Mouse (Mus musculus): ENCODE measurements around the gene Gzmm.
A peak's percentile ranks its signal among the peaks of the same experiment; 100 is the strongest.

- TF ChIP-seq CTCF (IDR thresholded peaks at IDR 0.05; ENCODE audit: low read depth) (peak; percentile 67), EP300 (IDR thresholded peaks at IDR 0.05; ENCODE audit: low read depth) (no peak)
Measured at GRCm38 (mm10) chr10:79712029-79712428, 23.2 kb downstream of the Gzmm start.
